Mouse (Mus musculus) hindbrain, embryonic 11.5 days (tissue): ENCODE data around the gene Tgtp2. TPM values are rescaled to one million over a fixed set of nuclear protein-coding genes. Genes with fewer than 3 reads are reported as not detected.
A peak's percentile ranks its signal among the peaks of the same experiment; 100 is the strongest.
"Not testable (repeated sequence)": the region's sequence is repeated elsewhere in the genome, so short reads cannot be mapped to it uniquely, and the experiment has no call there.

ENCODE experiments used
- ATAC-seq: fragments of 200-750 bp; cut with Nextera tagmentation; 2 replicates; pipeline ENCODE4 v1.8.0; 2017; ENCODE audit warnings: mild to moderate bottlenecking, moderate TSS enrichment, moderate library complexity; ENCODE audit not compliant: low FRiP score
- DNase-seq: peaks from one replicate; pipeline ENCODE4 v3.0.0-alpha.2; 2015; ENCODE audit warnings: low spot score
- H3K27ac ChIP-seq: fragments of 300-500 bp; sonication (generic); 2 replicates; pipeline ENCODE4 v1.5.1; 2014; ENCODE audit warnings: mild to moderate bottlenecking, low read depth, low read length
- H3K27me3 ChIP-seq: fragments of 300-500 bp; sonication (generic); 2 replicates; pipeline ENCODE4 v1.6.1; 2014; ENCODE audit warnings: mild to moderate bottlenecking, low read length, moderate library complexity, mixed read lengths; ENCODE audit not compliant: control insufficient read depth, insufficient read depth
- H3K36me3 ChIP-seq: fragments of 300-500 bp; sonication (generic); 2 replicates; pipeline ENCODE4 v1.6.1; 2014; ENCODE audit warnings: mild to moderate bottlenecking, low read length, moderate library complexity, mixed read lengths; ENCODE audit not compliant: control insufficient read depth, insufficient read depth
- H3K4me1 ChIP-seq: fragments of 300-500 bp; sonication (generic); replicated peaks from 2 replicates; pipeline ENCODE4 v1.6.1; 2014; ENCODE audit warnings: low read length, mixed read lengths; ENCODE audit not compliant: control insufficient read depth, insufficient read depth
- H3K4me2 ChIP-seq: fragments of 300-500 bp; sonication (generic); replicated peaks from 2 replicates; pipeline ENCODE4 v1.6.1; 2014; ENCODE audit warnings: mild to moderate bottlenecking, low read depth, low read length
- H3K4me3 ChIP-seq: fragments of 300-500 bp; sonication (generic); 2 replicates; pipeline ENCODE4 v1.5.1; 2014; ENCODE audit warnings: low read depth, low read length
- H3K9ac ChIP-seq: fragments of 300-500 bp; sonication (generic); 2 replicates; pipeline ENCODE4 v1.6.1; 2014; ENCODE audit warnings: low read depth, low read length
- H3K9me3 ChIP-seq: fragments of 300-500 bp; sonication (generic); 2 replicates; pipeline ENCODE4 v1.6.1; 2016; ENCODE audit warnings: low read length; ENCODE audit not compliant: control insufficient read depth
- WGBS: fragments of 180-500 bp; shearing (Covaris S2); extraction: QIAGEN DNeasy Blood & Tissue Kit; methylation state at CpG from one replicate; pipeline ENCODE4 v1.1.7; 2014; 5-methylcytosine and 5-hydroxymethylcytosine counted together
- polyA plus RNA-seq: library from polyadenylated mRNA; unstranded; fragments of >200 nt; fragmentation: Nextera tagmentation; extraction: Ambion mirVana; gene quantifications from 2 replicates; pipeline ENCODE4 v1.2.1, GENCODE M21; 2014

Gene Tgtp2
- polyA plus RNA-seq, result not detected in 2 replicates

DNA sequence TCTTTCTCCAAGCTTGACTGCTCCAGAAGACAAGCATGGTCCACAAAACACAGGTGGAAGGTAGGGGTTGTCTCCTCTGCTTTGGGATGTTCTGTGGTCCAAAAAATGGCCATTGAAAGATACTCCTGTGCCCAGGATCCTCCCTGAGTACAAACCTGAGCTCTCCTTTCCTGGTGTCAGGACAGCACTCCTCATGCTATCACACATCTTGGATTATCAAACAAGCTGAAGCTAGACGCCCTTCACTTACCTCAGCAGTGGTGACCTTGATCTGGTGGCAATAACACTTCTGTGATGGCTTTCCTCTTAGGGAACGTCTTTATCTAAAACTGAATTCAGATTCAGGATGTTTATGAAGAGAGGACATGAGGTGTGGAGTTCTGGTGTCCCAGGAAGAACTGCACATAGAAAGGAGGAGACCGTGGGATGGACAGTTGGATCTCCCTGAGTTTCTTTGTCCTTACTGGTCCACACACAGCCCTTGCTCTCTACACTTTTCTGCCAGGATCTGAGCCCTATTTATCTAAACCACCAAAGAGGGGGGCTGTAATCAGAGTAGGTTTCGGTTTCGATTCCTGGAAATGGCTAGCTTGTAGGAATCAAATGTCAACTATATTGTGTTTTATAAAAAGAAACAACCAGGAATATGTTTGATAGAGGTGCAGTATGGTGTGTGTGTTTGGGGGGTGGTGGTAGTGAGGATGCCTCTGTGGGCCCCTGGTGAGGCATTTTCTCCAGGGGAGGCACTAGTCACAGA, at the start of gene Tgtp2:
Tgtp2 (minus strand) TSS at position 494 of the 757 bp plus-strand sequence.
- WGBS, result 87% methylated on average over 5 of the region's 5 CpGs

DNA sequence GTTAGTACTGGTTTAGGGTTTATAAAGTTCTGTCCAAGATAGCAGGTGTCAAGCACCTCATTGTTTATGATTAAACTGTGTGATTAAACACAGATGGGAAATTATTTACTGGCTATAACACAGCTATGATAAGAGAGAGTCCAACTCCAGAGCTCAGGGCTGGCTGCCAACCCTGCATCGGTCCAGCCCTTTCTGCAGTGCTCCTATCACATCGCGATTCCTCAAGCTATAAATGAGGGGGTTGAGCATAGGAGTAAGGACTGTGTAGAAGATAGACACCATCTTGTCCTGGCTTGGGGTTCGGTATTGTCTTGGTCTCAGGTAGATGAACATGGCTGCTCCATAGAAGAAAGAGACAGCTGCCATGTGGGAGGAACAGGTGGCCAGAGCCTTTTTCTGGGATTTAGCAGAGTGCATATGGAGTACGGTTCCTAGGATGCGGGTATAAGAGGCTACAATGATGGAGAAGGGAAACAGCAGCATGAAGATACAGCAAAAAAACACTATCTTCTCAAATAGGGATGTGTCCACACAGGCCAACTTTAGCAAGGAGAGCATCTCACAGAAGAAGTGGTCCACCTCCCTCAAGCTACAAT, 48.7 kb upstream of the Tgtp2 start:
- no peak for DNase-seq
- ATAC-seq, result no peak
- H3K27ac ChIP-seq, result no peak overlapping the region
- 90% methylated on average over 6 of the region's 6 CpGs for WGBS
- H3K4me1 ChIP-seq, result no peaks in the 10 kb centered on the region
- no peaks in the 10 kb centered on the region for H3K36me3 ChIP-seq
- H3K4me3 ChIP-seq, result no peak overlapping the region
- no peaks in the 10 kb centered on the region for H3K9me3 ChIP-seq
- H3K27me3 ChIP-seq, result no peaks in the 10 kb centered on the region
- no peak overlapping the region for H3K9ac ChIP-seq
- no peak overlapping the region for H3K4me2 ChIP-seq

More for the DNA sequence above, at the start of gene Tgtp2:
- DNase-seq, H3K27ac ChIP-seq, H3K9ac ChIP-seq, H3K4me2 ChIP-seq, H3K27me3 ChIP-seq, H3K9me3 ChIP-seq, ATAC-seq, H3K4me1 ChIP-seq, H3K36me3 ChIP-seq, H3K4me3 ChIP-seq: not testable (repeated sequence)

- Histone ChIP-seq H3K36me3 (no peaks in the 10 kb centered on the region), H3K27ac (no peak overlapping the region), H3K9me3 (no peaks in the 10 kb centered on the region), H3K27me3 (no peaks in the 10 kb centered on the region), H3K4me3 (no peak overlapping the region), H3K9ac (no peak overlapping the region), H3K4me2 (no peak overlapping the region), H3K4me1 (no peaks in the 10 kb centered on the region)
- no peak for ATAC-seq
- DNase-seq, result no peak
- WGBS, result 62% methylated on average over 1 of the region's 1 CpGs
These were observed 47.0 kb upstream of the Tgtp2 start for GRCm38 (mm10) chr11:49111000-49111399.

- Histone ChIP-seq H3K4me1 (no peaks in the 10 kb centered on the region), H3K4me2 (no peak overlapping the region), H3K27ac (no peak overlapping the region), H3K4me3 (no peak overlapping the region), H3K27me3 (no peaks in the 10 kb centered on the region), H3K9me3 (no peaks in the 10 kb centered on the region), H3K36me3 (no peaks in the 10 kb centered on the region), H3K9ac (no peak overlapping the region)
- no peak for ATAC-seq
- peak; percentile 37 for DNase-seq
- 43% methylated on average over 1 of the region's 1 CpGs for WGBS
These were observed 44.8 kb upstream of the Tgtp2 start for GRCm38 (mm10) chr11:49108833-49109232.

GRCm38 (mm10) chr11:49107650-49108537, 43.9 kb upstream of the Tgtp2 start:
- Histone ChIP-seq H3K9me3 (no peaks in the 10 kb centered on the region), H3K4me2 (no peak overlapping the region), H3K27ac (no peak overlapping the region), H3K36me3 (no peaks in the 10 kb centered on the region), H3K27me3 (no peaks in the 10 kb centered on the region), H3K9ac (no peak overlapping the region), H3K4me3 (no peak overlapping the region), H3K4me1 (no peaks in the 10 kb centered on the region)
- ATAC-seq (no peak), DNase-seq (no peak)
- WGBS, result 78% methylated on average over 10 of the region's 10 CpGs

GRCm38 (mm10) chr11:49105752-49106151, 41.7 kb upstream of the Tgtp2 start:
- H3K27me3 ChIP-seq, result no peaks in the 10 kb centered on the region
- no peak overlapping the region for H3K4me3 ChIP-seq
- H3K4me1 ChIP-seq, result no peaks in the 10 kb centered on the region
- DNase-seq (no peak), ATAC-seq (no peak)
- no peaks in the 10 kb centered on the region for H3K9me3 ChIP-seq
- 78% methylated on average over 1 of the region's 1 CpGs for WGBS
- H3K4me2 ChIP-seq, result no peak overlapping the region
- H3K36me3 ChIP-seq, result no peaks in the 10 kb centered on the region
- H3K9ac ChIP-seq, result no peak overlapping the region
- H3K27ac ChIP-seq, result no peak overlapping the region

GRCm38 (mm10) chr11:49103047-49103693, 39.2 kb upstream of the Tgtp2 start:
- ATAC-seq (peak; percentile 72), DNase-seq (peak; percentile 89)
- no peak overlapping the region for H3K27ac ChIP-seq
- H3K4me1 ChIP-seq, result no peaks in the 10 kb centered on the region
- no peak overlapping the region for H3K4me2 ChIP-seq
- H3K4me3 ChIP-seq, result no peak overlapping the region
- no peaks in the 10 kb centered on the region for H3K36me3 ChIP-seq
- WGBS, result 22% methylated on average over 8 of the region's 8 CpGs
- H3K9ac ChIP-seq, result no peak overlapping the region
- H3K9me3 ChIP-seq, result no peaks in the 10 kb centered on the region
- no peaks in the 10 kb centered on the region for H3K27me3 ChIP-seq

- no peak overlapping the region for H3K4me3 ChIP-seq
- no peak overlapping the region for H3K9ac ChIP-seq
- 49% methylated on average over 5 of the region's 5 CpGs for WGBS
- DNase-seq (no peak), ATAC-seq (peak; percentile 8; the same call in 1 of the 2 replicates)
- no peak overlapping the region for H3K27ac ChIP-seq
- H3K4me2 ChIP-seq, result no peak overlapping the region
- H3K27me3 ChIP-seq, result no peaks in the 10 kb centered on the region
- no peaks in the 10 kb centered on the region for H3K9me3 ChIP-seq
- no peaks in the 10 kb centered on the region for H3K36me3 ChIP-seq
- H3K4me1 ChIP-seq, result no peaks in the 10 kb centered on the region
These were observed 37.5 kb upstream of the Tgtp2 start for GRCm38 (mm10) chr11:49101500-49101899.
